Mouse (Mus musculus): Measurements from ENCODE around the gene Nxpe4. TPM values are rescaled to one million over a fixed set of nuclear protein-coding genes. Genes with fewer than 3 reads are reported as not detected.
A peak's percentile ranks its signal among the peaks of the same experiment; 100 is the strongest.

The Nxpe4 gene
- total RNA-seq, 1 experiment from 2014 or later: 6.8 TPM

GRCm38 (mm10) chr9:48240431-48240830 is 78.6 kb downstream of the Nxpe4 start:
- DNase-seq: no peak

GRCm38 (mm10) chr9:48241791-48242190 is 80.0 kb downstream of the Nxpe4 start:
- peak; percentile 53 for DNase-seq

- DNase-seq: no peak
Measured at GRCm38 (mm10) chr9:48242756-48243155, 80.9 kb downstream of the Nxpe4 start.

GRCm38 (mm10) chr9:48244175-48244574 is 82.4 kb downstream of the Nxpe4 start:
- no peak for DNase-seq

- DNase-seq: no peak
Measured at GRCm38 (mm10) chr9:48245525-48245924, 83.7 kb downstream of the Nxpe4 start.

GRCm38 (mm10) chr9:48247276-48247675 is 85.5 kb downstream of the Nxpe4 start:
- DNase-seq: no peak

- DNase-seq: no peak
Measured at GRCm38 (mm10) chr9:48252236-48252635, 90.4 kb downstream of the Nxpe4 start.

- no peak for DNase-seq
Measured at GRCm38 (mm10) chr9:48257001-48257400, 95.2 kb downstream of the Nxpe4 start.

- peak; percentile 78 for DNase-seq
Measured at GRCm38 (mm10) chr9:48257741-48258423, 96.1 kb downstream of the Nxpe4 start.

- no peak for DNase-seq
Measured at GRCm38 (mm10) chr9:48264616-48265015, 102.8 kb downstream of the Nxpe4 start.

GRCm38 (mm10) chr9:48265491-48265890 is 103.7 kb downstream of the Nxpe4 start:
- DNase-seq: no peak

GRCm38 (mm10) chr9:48266286-48267027 is 104.6 kb downstream of the Nxpe4 start:
- DNase-seq: peak; percentile 91

- peak; percentile 73 for DNase-seq
Measured at GRCm38 (mm10) chr9:48267028-48267441, 105.2 kb downstream of the Nxpe4 start.

- DNase-seq: no peak
Measured at GRCm38 (mm10) chr9:48267960-48268359, 106.1 kb downstream of the Nxpe4 start.

- no peak for DNase-seq
Measured at GRCm38 (mm10) chr9:48276831-48277230, 115.0 kb downstream of the Nxpe4 start.

GRCm38 (mm10) chr9:48284221-48284620 is 122.4 kb downstream of the Nxpe4 start:
- no peak for DNase-seq

- DNase-seq: no peak
Measured at GRCm38 (mm10) chr9:48290281-48290680, 128.5 kb downstream of the Nxpe4 start.

GRCm38 (mm10) chr9:48294754-48295153 is 132.9 kb downstream of the Nxpe4 start:
- no peak for DNase-seq

- DNase-seq: peak; percentile 14
Measured at GRCm38 (mm10) chr9:48298983-48299382, 137.2 kb downstream of the Nxpe4 start.

- DNase-seq: peak; percentile 6
Measured at GRCm38 (mm10) chr9:48303564-48303963, 141.7 kb downstream of the Nxpe4 start.

- DNase-seq: no peak
Measured at GRCm38 (mm10) chr9:48311241-48311640, 149.4 kb downstream of the Nxpe4 start.

- peak; percentile 25 for DNase-seq
Measured at GRCm38 (mm10) chr9:48314194-48314593, 152.4 kb downstream of the Nxpe4 start.

GRCm38 (mm10) chr9:48315825-48316224 is 154.0 kb downstream of the Nxpe4 start:
- peak; percentile 41 for DNase-seq

GRCm38 (mm10) chr9:48326338-48326737 is 164.5 kb downstream of the Nxpe4 start:
- no peak for DNase-seq

Measured in adrenal gland, postnatal 14 days (tissue).